Mouse (Mus musculus) E14TG2a.4 (cell line): ENCODE results near the gene Utrn.

ENCODE experiments used
- H3K27me3 ChIP-seq: 2 replicates; pipeline ENCODE4 v1.6.1; 2014; ENCODE audit warnings: low read length, control low read depth; ENCODE audit not compliant: insufficient read depth
- H3K36me3 ChIP-seq: 2 replicates; pipeline ENCODE4 v1.6.1; 2014; ENCODE audit warnings: low read length, control low read depth; ENCODE audit not compliant: insufficient read depth
- H3K4me1 ChIP-seq: replicated peaks from 2 replicates; pipeline ENCODE4 v1.6.1; 2014; ENCODE audit warnings: low read depth, low read length, control low read depth
- H3K4me3 ChIP-seq: replicated peaks from 2 replicates; pipeline ENCODE4 v1.5.1; 2014; ENCODE audit warnings: mild to moderate bottlenecking, low read length
- H3K9me3 ChIP-seq: 2 replicates; pipeline ENCODE4 v1.6.1; 2014; ENCODE audit warnings: low read length, control low read depth
- CTCF ChIP-seq: conservative IDR thresholded peaks from 2 replicates; pipeline ENCODE4 v1.5.1; 2014; ENCODE audit warnings: low read length
- NANOG ChIP-seq: IDR thresholded peaks from 2 replicates; pipeline ENCODE4 v1.6.1; 2014; ENCODE audit warnings: borderline replicate concordance, low read length, mixed read lengths
- POU5F1 ChIP-seq: IDR thresholded peaks from 2 replicates; pipeline ENCODE4 v1.6.1; 2014; ENCODE audit warnings: low read length, borderline replicate concordance

Gene Utrn

DNA sequence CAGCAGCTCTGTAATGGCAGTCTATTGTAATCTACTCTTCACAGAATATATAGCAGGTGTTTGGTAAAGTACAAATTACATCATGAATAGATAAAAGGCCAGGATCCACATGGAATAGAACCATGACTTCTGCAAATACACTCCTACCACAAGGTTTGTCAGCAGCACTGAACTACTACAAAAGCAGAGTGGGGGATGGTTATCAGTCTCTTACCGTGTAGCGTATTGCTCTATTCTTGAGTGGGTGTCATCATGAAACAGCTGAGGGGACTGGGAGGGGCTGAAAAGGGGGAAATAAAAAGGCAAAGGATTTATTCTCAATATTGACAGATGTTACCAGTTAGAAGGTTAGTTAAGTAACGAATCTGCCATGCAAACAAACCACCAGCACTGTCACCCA is 454.2 kb downstream of the Utrn start:
- Histone ChIP-seq H3K36me3 (peaks cover 91% of the 10 kb centered on the region), H3K4me3 (no peak overlapping the region), H3K4me1 (no peaks in the 10 kb centered on the region), H3K27me3 (no peaks in the 10 kb centered on the region), H3K9me3 (no peaks in the 10 kb centered on the region)
- TF ChIP-seq POU5F1 (no peak), NANOG (no peak), CTCF (no peak)

- TF ChIP-seq POU5F1 = no peak
- no peak for TF ChIP-seq NANOG
- TF ChIP-seq CTCF = no peak
- H3K9me3 ChIP-seq = no peaks in the 10 kb centered on the region
- H3K4me3 ChIP-seq = no peak overlapping the region
- peaks cover 98% of the 10 kb centered on the region for H3K36me3 ChIP-seq
- H3K27me3 ChIP-seq = no peaks in the 10 kb centered on the region
- peaks cover 7% of the 10 kb centered on the region for H3K4me1 ChIP-seq
Observed at GRCm38 (mm10) chr10:12406338-12407110, 462.6 kb downstream of the Utrn start.

DNA sequence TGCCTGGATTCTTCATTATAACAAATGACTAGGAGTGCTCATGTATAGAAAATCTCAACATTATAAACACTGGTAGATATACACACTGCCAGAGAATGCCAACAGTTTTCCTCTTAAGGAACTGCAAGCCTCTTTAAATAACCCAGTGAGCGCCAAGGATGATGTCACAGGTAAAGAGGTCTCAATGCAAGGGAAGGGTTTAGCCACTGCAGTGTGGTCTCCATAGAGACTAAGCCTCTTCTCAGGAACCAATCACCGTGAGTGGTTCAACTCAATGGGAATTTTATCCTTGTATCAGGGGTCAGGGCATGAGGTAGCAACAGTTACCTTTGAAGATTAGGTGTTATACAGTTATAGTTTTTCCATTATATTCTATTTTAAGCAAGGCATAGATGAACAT is 469.7 kb downstream of the Utrn start:
- TF ChIP-seq POU5F1 (no peak), CTCF (no peak), NANOG (no peak)
- Histone ChIP-seq H3K4me1 (no peaks in the 10 kb centered on the region), H3K27me3 (no peaks in the 10 kb centered on the region), H3K4me3 (no peak overlapping the region), H3K36me3 (peaks cover 75% of the 10 kb centered on the region), H3K9me3 (no peaks in the 10 kb centered on the region)

- TF ChIP-seq CTCF (no peak), NANOG (no peak), POU5F1 (no peak)
- Histone ChIP-seq H3K36me3 (peaks cover 25% of the 10 kb centered on the region), H3K9me3 (no peaks in the 10 kb centered on the region), H3K27me3 (no peaks in the 10 kb centered on the region), H3K4me3 (no peak overlapping the region), H3K4me1 (peaks cover 14% of the 10 kb centered on the region)
Observed at GRCm38 (mm10) chr10:12380139-12380538, 489.0 kb downstream of the Utrn start.

- TF ChIP-seq CTCF (no peak), NANOG (no peak), POU5F1 (no peak)
Observed at GRCm38 (mm10) chr10:12379123-12379522, 490.0 kb downstream of the Utrn start.

GRCm38 (mm10) chr10:12377727-12378126 is 491.4 kb downstream of the Utrn start:
- Histone ChIP-seq H3K4me1 (0 out of 2 replicates have a peak, but pooled peaks cover 6% of the 10 kb centered on the region), H3K9me3 (no peaks in the 10 kb centered on the region), H3K4me3 (no peak overlapping the region), H3K36me3 (peaks cover 6% of the 10 kb centered on the region), H3K27me3 (no peaks in the 10 kb centered on the region)
- TF ChIP-seq POU5F1 (no peak), NANOG (no peak), CTCF (no peak)

More at GRCm38 (mm10) chr10:12379123-12379522, 490.0 kb downstream of the Utrn start:
- Histone ChIP-seq H3K4me1 (0 out of 2 replicates have a peak, but pooled peaks cover 6% of the 10 kb centered on the region), H3K36me3 (peaks cover 16% of the 10 kb centered on the region), H3K9me3 (no peaks in the 10 kb centered on the region), H3K4me3 (no peak overlapping the region), H3K27me3 (no peaks in the 10 kb centered on the region)

- H3K27me3 ChIP-seq = no peaks in the 10 kb centered on the region
Observed at GRCm38 (mm10) chr10:12376015-12376414, 493.1 kb downstream of the Utrn start.

GRCm38 (mm10) chr10:12374741-12375140 is 494.4 kb downstream of the Utrn start:
- no peak overlapping the region for H3K4me3 ChIP-seq
- 0 out of 2 replicates have a peak, but pooled peaks cover 6% of the 10 kb centered on the region for H3K4me1 ChIP-seq
- H3K9me3 ChIP-seq = no peaks in the 10 kb centered on the region
- TF ChIP-seq POU5F1 (no peak), CTCF (no peak), NANOG (no peak)
- no peaks in the 10 kb centered on the region for H3K36me3 ChIP-seq
- H3K27me3 ChIP-seq = no peaks in the 10 kb centered on the region

More at GRCm38 (mm10) chr10:12376015-12376414, 493.1 kb downstream of the Utrn start:
- H3K9me3 ChIP-seq = no peaks in the 10 kb centered on the region
- no peak overlapping the region for H3K4me3 ChIP-seq
- TF ChIP-seq POU5F1 (no peak), CTCF (no peak), NANOG (no peak)
- no peaks in the 10 kb centered on the region for H3K36me3 ChIP-seq
- H3K4me1 ChIP-seq = 0 out of 2 replicates have a peak, but pooled peaks cover 6% of the 10 kb centered on the region

DNA sequence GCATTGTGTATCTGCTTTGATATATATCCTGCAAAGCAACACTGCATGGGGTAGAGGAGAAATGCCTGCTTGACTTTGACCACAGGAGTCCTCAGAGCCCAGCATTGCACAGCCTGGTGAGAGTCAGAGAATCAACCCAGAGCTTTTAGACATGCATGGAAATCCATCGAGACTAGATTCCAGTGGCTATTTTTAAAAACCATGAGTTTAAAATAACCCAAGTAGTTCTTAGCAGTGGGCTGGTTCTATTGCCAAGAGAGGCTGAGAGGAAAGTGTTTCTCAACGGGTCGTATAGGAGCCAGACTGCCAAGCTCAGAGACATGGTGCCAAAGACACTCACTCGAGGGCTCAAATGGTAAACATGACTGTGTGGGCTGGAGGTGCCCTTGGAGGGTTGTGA is 514.6 kb downstream of the Utrn start:
- TF ChIP-seq CTCF (no peak), POU5F1 (no peak), NANOG (no peak)

More for the DNA sequence above, 514.6 kb downstream of the Utrn start:
- Histone ChIP-seq H3K36me3 (no peaks in the 10 kb centered on the region), H3K4me3 (no peak overlapping the region), H3K4me1 (no peaks in the 10 kb centered on the region), H3K27me3 (no peaks in the 10 kb centered on the region), H3K9me3 (peaks cover 26% of the 10 kb centered on the region)
